Mouse (Mus musculus) heart, postnatal 0 days (tissue): ENCODE measurements around the gene Tnnt3. TPM values are rescaled to one million over a fixed set of nuclear protein-coding genes. Genes with fewer than 3 reads are reported as not detected.

Experiments used
- ATAC-seq: fragments of 200-750 bp; cut with Nextera tagmentation; 2 replicates; pipeline ENCODE4 v1.8.0; 2017; ENCODE audit warnings: low read depth, moderate number of reproducible peaks, moderate library complexity; ENCODE audit not compliant: insufficient read depth
- DNase-seq: peaks from one replicate; pipeline ENCODE4 v3.0.0-alpha.2; 2016; ENCODE audit warnings: low spot score
- H3K27ac ChIP-seq: fragments of 300-500 bp; sonication (generic); 2 replicates; pipeline ENCODE4 v1.5.1; 2014; ENCODE audit warnings: low read depth, mild to moderate bottlenecking
- H3K27me3 ChIP-seq: fragments of 300-500 bp; sonication (generic); 2 replicates; pipeline ENCODE4 v1.6.1; 2014; ENCODE audit warnings: low read length, mixed read lengths; ENCODE audit not compliant: control insufficient read depth, insufficient read depth
- H3K36me3 ChIP-seq: fragments of 300-500 bp; sonication (generic); replicated peaks from 2 replicates; pipeline ENCODE4 v1.6.1; 2014; ENCODE audit warnings: low read length, mixed read lengths; ENCODE audit not compliant: control insufficient read depth, insufficient read depth
- H3K4me1 ChIP-seq: fragments of 300-500 bp; sonication (generic); 2 replicates; pipeline ENCODE4 v1.6.1; 2014; ENCODE audit warnings: antibody characterized with exemption; ENCODE audit not compliant: control insufficient read depth, insufficient read depth
- H3K4me2 ChIP-seq: fragments of 300-500 bp; sonication (generic); 2 replicates; pipeline ENCODE4 v1.6.1; 2014; ENCODE audit warnings: low read depth, mild to moderate bottlenecking, low read length, moderate library complexity
- H3K4me3 ChIP-seq: fragments of 300-500 bp; sonication (generic); 2 replicates; pipeline ENCODE4 v1.5.1; 2014; ENCODE audit warnings: low read depth, low read length
- H3K9ac ChIP-seq: fragments of 300-500 bp; sonication (generic); replicated peaks from 2 replicates; pipeline ENCODE4 v1.6.1; 2014; ENCODE audit warnings: low read depth, low read length, mixed read lengths
- H3K9me3 ChIP-seq: fragments of 300-500 bp; sonication (generic); replicated peaks from 2 replicates; pipeline ENCODE4 v1.6.1; 2016; ENCODE audit warnings: low read length; ENCODE audit not compliant: control insufficient read depth
- CTCF ChIP-seq: IDR thresholded peaks from 2 replicates; pipeline ENCODE4 v1.5.1; 2016; ENCODE audit warnings: antibody characterized with exemption, control low read depth, low read depth
- EP300 ChIP-seq: IDR thresholded peaks from 2 replicates; pipeline ENCODE4 v1.6.1; 2016; ENCODE audit warnings: antibody characterized with exemption, low read depth
- WGBS: fragments of 180-500 bp; shearing (Covaris S2); extraction: QIAGEN DNeasy Blood & Tissue Kit; methylation state at CpG from one replicate; pipeline ENCODE4 v1.1.7; 2014; 5-methylcytosine and 5-hydroxymethylcytosine counted together
- polyA plus RNA-seq: library from polyadenylated mRNA; unstranded; fragments of >200 nt; fragmentation: Nextera tagmentation; extraction: Ambion mirVana; gene quantifications from 2 replicates; pipeline ENCODE4 v1.2.1, GENCODE M21; 2015
- total RNA-seq: library from RNA; depleted of rRNA; stranded (reverse); fragments of >200 nt; gene quantifications from 2 replicates; pipeline ENCODE4 v1.2.3, GENCODE M21; 2014; ENCODE audit warnings: low replicate concordance

Gene Tnnt3
- total and polyA plus RNA-seq, 2 experiments from 2014 or later = 0.73 to 2.5 TPM

- no peak overlapping the region for H3K4me2 ChIP-seq
- H3K27me3 ChIP-seq = no peaks in the 10 kb centered on the region
- no peaks in the 10 kb centered on the region for H3K36me3 ChIP-seq
- no peak overlapping the region for H3K4me3 ChIP-seq
- peaks cover 17% of the 10 kb centered on the region; the same call in 1 of the 2 replicates for H3K4me1 ChIP-seq
- no peaks in the 10 kb centered on the region for H3K9me3 ChIP-seq
- DNase-seq = no peak
- no peak for ATAC-seq
- WGBS = 53% methylated on average over 1 of the region's 1 CpGs
- H3K9ac ChIP-seq = no peak overlapping the region
- TF ChIP-seq EP300 (no peak), CTCF (no peak)
- no peak overlapping the region for H3K27ac ChIP-seq
These were observed 56.0 kb downstream of the Tnnt3 start for GRCm38 (mm10) chr7:142554625-142555024.

- H3K4me2 ChIP-seq = no peak overlapping the region
- WGBS = 92% methylated on average over 8 of the region's 8 CpGs
- H3K9ac ChIP-seq = no peak overlapping the region
- DNase-seq (no peak), ATAC-seq (no peak)
- H3K4me1 ChIP-seq = peaks cover 17% of the 10 kb centered on the region; the same call in 1 of the 2 replicates
- TF ChIP-seq EP300 = no peak
- no peak overlapping the region for H3K4me3 ChIP-seq
- H3K9me3 ChIP-seq = no peaks in the 10 kb centered on the region
- no peaks in the 10 kb centered on the region for H3K27me3 ChIP-seq
- no peaks in the 10 kb centered on the region for H3K36me3 ChIP-seq
- no peak overlapping the region for H3K27ac ChIP-seq
These were observed 56.9 kb downstream of the Tnnt3 start for GRCm38 (mm10) chr7:142555366-142556088.

- Histone ChIP-seq H3K9me3 (no peaks in the 10 kb centered on the region), H3K27me3 (no peaks in the 10 kb centered on the region), H3K9ac (no peak overlapping the region), H3K4me3 (no peak overlapping the region), H3K4me1 (peaks cover 17% of the 10 kb centered on the region; the same call in 1 of the 2 replicates), H3K27ac (no peak overlapping the region), H3K4me2 (no peak overlapping the region), H3K36me3 (no peaks in the 10 kb centered on the region)
- DNase-seq = no peak
- ATAC-seq = no peak
- WGBS = 100% methylated on average over 2 of the region's 2 CpGs
- no peak for TF ChIP-seq EP300
- no peak for TF ChIP-seq CTCF
These were observed 57.4 kb downstream of the Tnnt3 start for GRCm38 (mm10) chr7:142556089-142556476.

- no peak overlapping the region for H3K27ac ChIP-seq
- DNase-seq = no peak
- no peak overlapping the region for H3K4me3 ChIP-seq
- TF ChIP-seq EP300 (no peak), CTCF (no peak)
- WGBS = 49% methylated on average over 6 of the region's 6 CpGs
- no peaks in the 10 kb centered on the region for H3K36me3 ChIP-seq
- no peak overlapping the region for H3K9ac ChIP-seq
- ATAC-seq = no peak
- no peaks in the 10 kb centered on the region for H3K9me3 ChIP-seq
- no peaks in the 10 kb centered on the region for H3K27me3 ChIP-seq
- no peak overlapping the region for H3K4me2 ChIP-seq
- peaks cover 25% of the 10 kb centered on the region for H3K4me1 ChIP-seq
These were observed 59.1 kb downstream of the Tnnt3 start for GRCm38 (mm10) chr7:142557696-142558095.

- ATAC-seq = no peak
- DNase-seq = no peak
- H3K4me2 ChIP-seq = no peak overlapping the region
- whole genome bisulfite sequencing = 94% methylated on average over 9 of the region's 9 CpGs
- H3K4me1 ChIP-seq = peaks cover 17% of the 10 kb centered on the region
- no peak overlapping the region for H3K9ac ChIP-seq
- no peaks in the 10 kb centered on the region for H3K36me3 ChIP-seq
- TF ChIP-seq CTCF (no peak), EP300 (no peak)
- no peaks in the 10 kb centered on the region for H3K9me3 ChIP-seq
- H3K27me3 ChIP-seq = no peaks in the 10 kb centered on the region
- no peak overlapping the region for H3K4me3 ChIP-seq
- no peak overlapping the region for H3K27ac ChIP-seq
These were observed 60.0 kb downstream of the Tnnt3 start for GRCm38 (mm10) chr7:142558511-142559146.
